Mouse (Mus musculus): ENCODE measurements around the gene Gm6217. TPM values are rescaled to one million over a fixed set of nuclear protein-coding genes. Genes with fewer than 3 reads are reported as not detected.
"Not testable (repeated sequence)": the region's sequence is repeated elsewhere in the genome, so short reads cannot be mapped to it uniquely, and the experiment has no call there.

Gene Gm6217
- polyA plus RNA-seq, 1 experiment, result not detected

DNA sequence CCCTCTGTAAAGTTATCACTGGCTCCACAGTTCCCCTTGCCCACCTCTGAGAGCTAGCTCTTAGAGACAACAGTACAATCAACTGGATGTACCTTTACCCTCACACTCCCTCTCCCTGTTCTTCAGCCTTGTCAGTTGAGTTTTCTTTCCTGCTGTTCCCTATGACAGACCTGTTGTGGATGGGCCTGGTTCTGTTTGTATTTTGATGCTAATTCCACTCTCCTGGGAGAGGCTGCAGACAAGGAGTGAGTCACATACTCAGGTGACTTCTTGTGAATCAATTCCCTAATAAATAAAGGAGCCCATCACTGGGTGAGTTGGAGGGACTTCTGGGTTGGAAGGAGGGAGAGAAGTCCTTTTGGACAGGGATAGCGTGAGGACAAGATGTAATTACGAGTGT is 17.4 kb upstream of the Gm6217 start:
- no peak overlapping the region for H3K27ac ChIP-seq (ENCODE audit: insufficient read depth, low read depth, low read length)
- TF ChIP-seq POLR2A (IDR thresholded peaks at IDR 0.05; ENCODE audit: insufficient read depth, low read depth, low read length) (no peak), CTCF (IDR thresholded peaks at IDR 0.05; ENCODE audit: insufficient read depth, low read depth, low read length) (no peak)
- 88% methylated on average over 2 of the region's 2 CpGs for WGBS

DNA sequence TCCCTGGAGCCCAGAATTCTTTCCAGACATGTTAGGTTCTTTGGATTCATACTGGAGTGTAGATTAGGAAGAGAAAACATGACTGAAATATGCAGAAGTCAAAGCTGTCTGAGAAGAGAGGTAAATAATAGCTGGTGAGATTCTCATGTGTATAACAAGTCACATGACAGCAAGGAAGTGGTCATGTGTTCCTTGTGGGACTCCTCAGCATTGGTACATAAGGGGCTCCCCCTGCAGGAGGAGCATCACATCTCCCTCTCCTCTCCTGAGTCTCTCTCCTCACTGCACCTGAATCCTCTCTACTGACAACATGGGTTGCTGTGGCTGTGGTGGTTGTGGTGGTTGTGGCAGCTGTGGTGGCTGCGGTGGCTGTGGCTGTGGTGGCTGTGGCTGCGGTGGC is 14.8 kb upstream of the Gm6217 start:
- 90% methylated on average over 2 of the region's 2 CpGs for WGBS
- not testable (repeated sequence) for H3K27ac ChIP-seq (ENCODE audit: insufficient read depth, low read depth, low read length); H3K4me1 ChIP-seq (ENCODE audit: control insufficient read depth, insufficient read depth, low read length); H3K4me3 ChIP-seq (ENCODE audit: insufficient read depth, low read depth, low read length)

More for the DNA sequence above, 17.4 kb upstream of the Gm6217 start:
- no peaks in the 10 kb centered on the region for H3K4me1 ChIP-seq (ENCODE audit: control insufficient read depth, insufficient read depth, low read length)
- no peak overlapping the region for H3K4me3 ChIP-seq (ENCODE audit: insufficient read depth, low read depth, low read length)

DNA sequence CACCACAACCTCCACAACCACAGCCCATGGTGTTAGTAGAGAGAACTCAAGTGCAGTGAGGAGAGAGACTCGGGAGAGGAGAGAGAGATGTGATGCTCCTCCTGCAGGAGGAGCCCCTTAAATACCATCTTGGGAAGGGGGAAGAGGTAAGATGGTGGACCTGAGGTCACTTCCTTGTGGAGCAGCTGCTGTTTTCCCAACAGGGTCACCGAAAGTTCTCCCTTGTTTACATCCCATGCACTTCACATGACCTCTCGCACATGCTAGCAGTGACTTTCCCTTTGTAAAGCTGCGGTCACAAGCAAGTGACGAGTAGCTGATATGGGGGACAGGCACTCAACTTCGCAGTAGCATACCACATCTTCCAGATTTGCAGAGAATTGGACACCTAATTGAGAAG is 12.1 kb upstream of the Gm6217 start, which contains the start of gene A030003K21Rik:
Gene A030003K21Rik (minus strand): TSS at position 94 of the 400 bp plus-strand sequence.
- H3K4me1 ChIP-seq (ENCODE audit: control insufficient read depth, insufficient read depth, low read length); H3K27ac ChIP-seq (ENCODE audit: insufficient read depth, low read depth, low read length); H3K4me3 ChIP-seq (ENCODE audit: insufficient read depth, low read depth, low read length): not testable (repeated sequence)
- no CpG with 5 or more reads among the region's 6 CpGs for WGBS

DNA sequence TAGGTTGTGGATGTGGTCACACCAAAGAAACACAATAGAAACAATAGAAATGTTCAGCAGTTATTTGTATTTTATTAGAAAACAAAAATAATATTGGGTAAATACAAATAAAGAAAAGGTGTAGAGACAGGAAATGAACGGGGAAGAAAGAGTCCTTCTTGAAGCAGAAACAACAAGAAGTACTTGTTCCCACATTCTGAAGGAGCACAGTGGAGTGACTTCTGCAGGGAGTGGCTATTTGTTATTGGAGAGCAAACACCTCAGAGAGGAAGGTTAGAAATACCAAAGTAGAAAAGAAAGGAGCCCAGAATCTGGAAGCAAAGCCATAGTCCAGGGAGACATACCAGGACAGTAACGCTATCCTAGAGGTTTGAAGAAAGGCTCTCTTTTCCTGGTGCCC is 11.3 kb upstream of the Gm6217 start:
- H3K4me1 ChIP-seq (ENCODE audit: control insufficient read depth, insufficient read depth, low read length); H3K27ac ChIP-seq (ENCODE audit: insufficient read depth, low read depth, low read length); H3K4me3 ChIP-seq (ENCODE audit: insufficient read depth, low read depth, low read length): not testable (repeated sequence)
- WGBS, result 93% methylated on average over 2 of the region's 2 CpGs

DNA sequence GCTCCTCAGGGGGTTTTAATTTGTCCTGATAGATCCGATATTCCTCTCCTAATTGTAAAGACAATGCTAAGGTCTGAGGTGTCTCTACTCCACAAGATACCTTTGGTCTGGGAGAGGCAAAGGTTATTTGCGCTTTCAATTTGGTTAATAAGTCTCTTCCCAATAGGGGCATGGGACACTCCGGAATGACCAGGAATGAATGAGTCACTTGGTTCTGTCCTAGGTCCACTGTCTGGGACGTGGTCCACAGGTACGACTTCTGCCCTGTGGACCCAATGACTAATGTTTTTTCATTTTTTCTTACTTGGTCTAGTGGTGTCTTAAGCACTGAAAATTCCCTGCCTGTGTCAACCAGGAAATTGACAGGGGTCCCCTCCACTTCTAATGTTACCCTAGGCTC is 7.5 kb upstream of the Gm6217 start:
- no peak overlapping the region for H3K27ac ChIP-seq (ENCODE audit: insufficient read depth, low read depth, low read length)
- no peak for TF ChIP-seq CTCF (IDR thresholded peaks at IDR 0.05; ENCODE audit: insufficient read depth, low read depth, low read length)
- TF ChIP-seq POLR2A (IDR thresholded peaks at IDR 0.05; ENCODE audit: insufficient read depth, low read depth, low read length), result no peak
- H3K4me3 ChIP-seq (ENCODE audit: insufficient read depth, low read depth, low read length), result no peak overlapping the region
- no peaks in the 10 kb centered on the region for H3K4me1 ChIP-seq (ENCODE audit: control insufficient read depth, insufficient read depth, low read length)
- 95% methylated on average over 5 of the region's 5 CpGs for WGBS

DNA sequence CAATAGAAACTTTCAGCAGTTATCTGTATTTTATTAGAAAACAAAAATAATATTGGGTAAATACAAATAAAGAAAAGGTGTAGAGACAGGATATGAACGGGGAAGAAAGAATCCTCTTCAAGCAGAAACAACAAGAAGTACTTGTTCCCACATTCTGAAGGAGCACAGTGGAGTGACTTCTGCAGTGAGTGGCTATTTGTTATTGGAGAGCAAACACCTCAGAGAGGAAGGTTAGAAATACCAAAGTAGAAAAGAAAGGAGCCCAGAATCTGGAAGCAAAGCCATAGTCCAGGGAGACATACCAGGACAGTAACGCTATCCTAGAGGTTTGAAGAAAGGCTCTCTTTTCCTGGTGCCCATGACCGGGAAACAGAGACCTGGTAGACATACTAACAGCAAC is 641 bp downstream of the Gm6217 start:
- H3K27ac ChIP-seq (ENCODE audit: insufficient read depth, low read depth, low read length); H3K4me3 ChIP-seq (ENCODE audit: insufficient read depth, low read depth, low read length); H3K4me1 ChIP-seq (ENCODE audit: control insufficient read depth, insufficient read depth, low read length): not testable (repeated sequence)
- 87% methylated on average over 3 of the region's 3 CpGs for WGBS

DNA sequence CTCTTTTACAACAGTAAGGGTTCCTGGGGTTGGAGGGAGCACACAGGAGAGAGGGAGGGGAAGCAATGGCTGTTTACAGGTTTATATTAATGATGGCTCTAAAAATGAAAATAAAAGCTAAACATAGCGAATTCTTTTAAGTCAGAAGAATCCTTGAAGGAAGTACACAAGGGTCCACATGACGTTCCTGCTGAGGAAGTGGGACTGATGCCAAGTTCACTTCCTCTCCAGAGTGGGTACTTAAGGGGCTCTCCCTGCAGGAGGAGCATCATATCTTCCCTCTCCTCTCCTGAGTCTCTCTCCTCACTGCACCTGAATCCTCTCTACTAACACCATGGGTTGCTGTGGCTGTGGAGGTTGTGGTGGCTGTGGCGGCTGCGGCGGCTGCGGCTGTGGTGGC is 6.5 kb downstream of the Gm6217 start, which contains the start of gene A030014E15Rik:
Gene A030014E15Rik (plus strand): TSS at position 268 of the 400 bp plus-strand sequence.
- WGBS, result 80% methylated on average over 6 of the region's 6 CpGs
- Histone ChIP-seq H3K4me3 (ENCODE audit: insufficient read depth, low read depth, low read length) (no peak within 1 kb of the TSS), H3K4me1 (ENCODE audit: control insufficient read depth, insufficient read depth, low read length) (no peaks in the 10 kb centered on the region), H3K27ac (ENCODE audit: insufficient read depth, low read depth, low read length) (no peak within 1 kb of the TSS)
- TF ChIP-seq CTCF (IDR thresholded peaks at IDR 0.05; ENCODE audit: insufficient read depth, low read depth, low read length) (no peak), POLR2A (IDR thresholded peaks at IDR 0.05; ENCODE audit: insufficient read depth, low read depth, low read length) (no peak)

DNA sequence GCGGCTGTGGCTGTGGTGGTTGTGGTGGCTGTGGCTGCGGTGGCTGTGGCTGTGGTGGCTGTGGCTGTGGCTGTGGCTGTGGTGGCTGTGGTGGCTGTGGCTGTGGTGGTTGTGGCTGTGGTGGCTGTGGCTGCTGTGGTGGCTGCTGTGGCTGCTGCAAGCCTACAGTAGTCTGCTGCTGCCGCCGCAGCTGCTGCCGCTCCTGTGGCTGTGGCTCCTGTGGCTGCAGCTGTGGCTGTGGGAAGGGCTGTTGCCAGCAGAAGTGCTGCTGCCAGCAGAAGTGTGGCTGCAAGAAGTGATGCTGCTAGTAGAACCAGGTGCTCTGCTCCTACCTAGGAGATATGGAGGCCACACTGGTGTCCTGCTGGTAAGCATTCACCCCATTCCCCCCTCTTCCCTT is 17.8 kb downstream of the Gm6217 start:
- WGBS, result 98% methylated on average over 5 of the region's 5 CpGs
- H3K4me3 ChIP-seq (ENCODE audit: insufficient read depth, low read depth, low read length); H3K4me1 ChIP-seq (ENCODE audit: control insufficient read depth, insufficient read depth, low read length); H3K27ac ChIP-seq (ENCODE audit: insufficient read depth, low read depth, low read length): not testable (repeated sequence)

DNA sequence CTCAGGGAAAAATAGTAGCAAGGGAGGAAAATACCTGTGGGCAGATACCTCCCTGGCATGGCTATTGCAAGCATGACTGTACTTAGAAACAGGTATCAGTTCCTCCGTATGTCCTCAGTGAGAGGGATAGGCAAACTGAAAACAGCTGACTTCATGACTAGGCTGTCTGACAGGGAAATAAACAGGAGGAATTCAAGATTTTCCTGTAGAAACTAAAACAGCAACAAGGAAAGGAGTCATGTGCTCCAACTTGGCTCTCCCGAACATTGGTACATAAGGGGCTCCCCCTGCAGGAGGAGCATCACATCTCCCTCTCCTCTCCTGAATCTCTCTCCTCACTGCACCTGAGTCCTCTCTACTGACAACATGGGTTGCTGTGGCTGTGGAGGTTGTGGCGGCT is 18.2 kb downstream of the Gm6217 start, which contains the start of gene A030005L19Rik:
Gene A030005L19Rik (plus strand): TSS at position 301 of the 400 bp plus-strand sequence.
- no peaks in the 10 kb centered on the region; the same call in 1 of the 2 replicates for H3K4me1 ChIP-seq (ENCODE audit: control insufficient read depth, insufficient read depth, low read length)
- H3K4me3 ChIP-seq (ENCODE audit: insufficient read depth, low read depth, low read length), result no peak within 1 kb of the TSS
- no peak within 1 kb of the TSS for H3K27ac ChIP-seq (ENCODE audit: insufficient read depth, low read depth, low read length)
- TF ChIP-seq CTCF (IDR thresholded peaks at IDR 0.05; ENCODE audit: insufficient read depth, low read depth, low read length) (no peak), POLR2A (IDR thresholded peaks at IDR 0.05; ENCODE audit: insufficient read depth, low read depth, low read length) (no peak)
- WGBS, result 87% methylated on average over 3 of the region's 3 CpGs

DNA sequence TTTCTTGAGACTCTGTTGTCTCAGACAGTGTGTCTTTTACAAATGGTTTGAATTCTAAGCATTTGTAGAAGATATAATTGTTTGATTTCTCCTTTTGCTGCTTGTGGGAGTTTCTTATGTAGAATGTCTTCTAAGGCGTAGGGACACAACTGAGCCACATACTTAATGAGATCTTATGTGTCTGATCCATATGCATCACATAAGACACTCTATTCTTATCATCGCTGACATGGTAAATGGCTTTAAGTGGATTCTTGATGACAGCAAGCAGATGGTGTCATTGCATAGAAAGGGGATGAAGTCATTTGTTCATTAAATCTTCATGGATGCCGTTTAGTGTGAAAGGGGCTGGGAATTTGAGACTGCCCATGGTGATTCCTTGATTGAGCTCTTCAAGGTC is 25.3 kb downstream of the Gm6217 start:
- no peak for TF ChIP-seq POLR2A (IDR thresholded peaks at IDR 0.05; ENCODE audit: insufficient read depth, low read depth, low read length)
- TF ChIP-seq CTCF (IDR thresholded peaks at IDR 0.05; ENCODE audit: insufficient read depth, low read depth, low read length), result no peak
- WGBS, result 68% methylated on average over 3 of the region's 3 CpGs
- H3K4me3 ChIP-seq (ENCODE audit: insufficient read depth, low read depth, low read length), result no peak overlapping the region
- no peaks in the 10 kb centered on the region; the same call in 1 of the 2 replicates for H3K4me1 ChIP-seq (ENCODE audit: control insufficient read depth, insufficient read depth, low read length)
- no peak overlapping the region for H3K27ac ChIP-seq (ENCODE audit: insufficient read depth, low read depth, low read length)

Data from olfactory bulb, adult 2 months (tissue).